Mouse (Mus musculus): Measurements from ENCODE around the gene Map3k20.

Map3k20 gene

GRCm38 (mm10) chr2:72280524-72280923, 4.9 kb upstream of the Map3k20 start:
- no peak for DNase-seq (ENCODE audit: low spot score)

- DNase-seq (ENCODE audit: low spot score), result no peak
Measured at GRCm38 (mm10) chr2:72281971-72282370, 3.5 kb upstream of the Map3k20 start.

DNA sequence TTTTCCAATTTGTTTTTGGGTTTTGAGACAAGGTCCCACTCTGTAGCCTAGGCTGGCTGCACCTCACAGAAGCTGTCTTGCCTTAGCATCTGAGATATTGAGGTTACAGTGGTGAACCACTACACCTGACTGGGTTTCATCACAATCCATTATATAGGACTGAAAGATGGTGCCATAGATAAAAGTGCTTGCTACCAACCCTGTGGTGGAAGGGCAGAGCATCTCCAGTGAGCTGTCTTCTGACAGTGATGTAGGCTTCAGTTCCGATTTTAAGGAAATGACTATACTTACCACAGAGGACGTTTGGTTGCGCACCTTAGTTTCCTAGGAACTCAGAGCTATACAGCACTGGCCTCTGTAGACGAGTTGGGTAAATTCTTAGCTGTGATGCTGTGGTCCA, 2.7 kb upstream of the Map3k20 start:
- no peak for DNase-seq (ENCODE audit: low spot score)

GRCm38 (mm10) chr2:72284689-72285088, 748 bp upstream of the Map3k20 start:
- DNase-seq (ENCODE audit: low spot score), result no peak

DNA sequence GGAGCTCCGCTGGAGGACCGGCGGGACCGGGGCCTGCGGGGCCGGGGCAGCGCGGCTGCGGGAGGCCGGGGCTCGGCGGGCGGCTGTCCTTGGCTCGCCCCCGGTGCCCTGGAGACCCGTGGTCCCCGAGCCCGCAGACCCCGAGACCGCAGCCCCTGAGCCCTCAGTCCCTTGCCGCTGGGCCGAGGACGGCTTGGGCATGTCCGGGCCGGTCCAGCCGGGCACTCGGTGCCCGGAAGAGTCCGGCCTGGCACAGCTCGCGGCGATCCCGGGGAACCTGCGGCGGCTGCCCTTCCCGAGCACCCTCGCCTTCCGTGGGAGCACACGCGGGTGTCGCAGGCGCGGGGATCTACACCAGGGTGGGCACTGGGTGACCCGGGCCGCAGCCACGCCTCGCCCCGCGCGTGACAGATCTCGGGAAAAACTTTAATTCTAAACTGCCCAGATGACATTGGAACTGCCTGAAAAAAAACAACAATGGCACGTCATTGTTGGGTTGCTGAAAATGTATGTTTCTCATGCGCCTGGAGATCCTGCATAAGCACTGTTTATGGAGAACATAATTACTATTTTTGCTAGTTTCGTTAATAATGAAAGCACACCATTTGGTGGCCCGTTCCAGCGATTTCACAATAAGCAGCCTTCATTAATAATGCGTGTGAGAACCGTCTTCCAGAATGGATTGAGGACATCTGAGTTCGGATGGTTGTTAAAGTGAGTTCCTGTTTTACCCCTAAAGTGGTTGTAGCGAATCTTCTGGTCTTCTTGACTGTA, 638 bp downstream of the Map3k20 start:
- peak; percentile 57 for DNase-seq (ENCODE audit: low spot score)

GRCm38 (mm10) chr2:72287142-72287541, 1.7 kb downstream of the Map3k20 start:
- DNase-seq (ENCODE audit: low spot score), result peak; percentile 8

DNA sequence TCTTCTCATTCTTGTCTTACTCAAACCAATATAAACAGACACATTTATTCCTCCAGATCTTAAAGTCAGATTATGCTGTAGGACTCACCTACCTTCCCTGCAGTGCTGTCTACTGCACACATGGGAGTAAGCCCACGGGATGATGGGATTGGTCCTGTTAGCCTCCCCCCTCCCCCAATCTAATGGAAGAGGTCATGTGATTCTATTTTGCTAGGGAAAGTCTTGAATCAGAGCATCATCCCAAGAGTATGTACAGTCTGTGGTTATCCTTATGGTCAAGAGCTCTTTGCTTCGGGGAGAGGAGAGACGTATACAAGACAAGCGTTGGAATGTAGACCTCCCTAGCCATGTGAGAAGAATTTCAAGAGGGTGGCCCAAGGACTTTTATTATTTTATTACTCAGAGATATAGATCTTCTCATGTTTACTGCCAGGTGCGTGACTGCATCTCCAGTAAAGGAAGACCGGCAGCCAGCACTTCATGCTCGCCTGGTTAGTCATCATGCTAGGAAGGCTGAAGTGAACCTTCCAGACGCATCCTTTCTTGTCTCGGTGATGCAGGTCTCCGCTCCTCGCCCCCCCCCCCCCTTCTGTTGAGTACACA, 3.6 kb downstream of the Map3k20 start:
- DNase-seq (ENCODE audit: low spot score), result no peak

GRCm38 (mm10) chr2:72291103-72291502, 5.7 kb downstream of the Map3k20 start:
- no peak for DNase-seq (ENCODE audit: low spot score)

GRCm38 (mm10) chr2:72292573-72292972, 7.1 kb downstream of the Map3k20 start:
- no peak for DNase-seq (ENCODE audit: low spot score)

- DNase-seq (ENCODE audit: low spot score), result no peak
Measured at GRCm38 (mm10) chr2:72294994-72295393, 9.6 kb downstream of the Map3k20 start.

DNA sequence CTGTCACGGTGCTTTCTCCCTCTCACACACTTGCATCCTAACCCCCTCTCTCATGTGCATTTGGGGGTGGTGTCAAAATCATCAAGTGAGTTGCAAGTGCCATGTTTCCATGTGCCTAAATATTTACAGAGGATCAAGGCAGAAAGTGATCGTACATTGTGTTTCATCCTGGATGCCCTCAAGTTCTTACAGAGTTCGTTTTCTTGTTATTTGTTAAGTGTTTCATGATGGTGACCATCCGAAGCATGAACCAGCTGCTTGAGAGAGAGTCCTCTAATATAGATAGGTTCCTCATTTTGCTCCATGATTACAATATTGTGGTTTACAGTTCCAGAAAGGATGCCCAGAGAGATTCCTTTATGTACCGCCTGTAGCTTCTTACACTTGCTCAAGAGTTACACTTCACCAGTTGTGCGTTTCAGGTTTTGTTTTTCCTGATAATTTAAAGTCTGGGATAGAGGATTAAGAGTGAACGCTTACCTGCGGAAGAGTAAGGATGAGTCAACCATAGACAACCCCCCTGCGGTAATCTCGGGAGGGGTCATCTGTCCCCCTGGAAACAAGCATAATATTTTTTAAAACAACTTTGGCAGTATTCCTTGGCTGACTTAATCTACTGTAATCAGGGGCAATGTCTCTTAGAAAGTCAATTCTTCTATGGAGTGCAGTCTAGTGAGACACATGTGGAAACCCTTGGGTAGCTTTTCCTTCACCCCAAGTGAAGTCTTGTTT, 11.7 kb downstream of the Map3k20 start:
- no peak for DNase-seq (ENCODE audit: low spot score)

DNA sequence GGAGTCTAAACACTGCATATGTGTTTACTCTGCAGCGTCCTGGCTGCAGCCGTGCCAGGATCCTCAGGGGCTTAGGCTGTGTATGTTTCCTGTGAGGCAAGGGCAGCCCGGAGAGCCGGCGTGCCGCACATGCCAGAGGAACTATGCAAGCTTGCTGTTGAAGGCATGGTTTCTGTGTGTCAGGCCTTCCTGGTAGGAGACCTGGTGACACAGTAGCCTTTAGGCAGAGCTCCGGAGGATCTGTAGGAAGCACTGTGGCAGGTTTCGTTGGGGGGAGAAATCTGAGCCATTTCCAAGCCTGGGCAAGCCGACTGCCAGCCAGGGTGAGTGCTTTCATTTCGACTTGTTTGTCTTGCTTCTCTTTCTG, 12.3 kb downstream of the Map3k20 start:
- DNase-seq (ENCODE audit: low spot score), result no peak

DNA sequence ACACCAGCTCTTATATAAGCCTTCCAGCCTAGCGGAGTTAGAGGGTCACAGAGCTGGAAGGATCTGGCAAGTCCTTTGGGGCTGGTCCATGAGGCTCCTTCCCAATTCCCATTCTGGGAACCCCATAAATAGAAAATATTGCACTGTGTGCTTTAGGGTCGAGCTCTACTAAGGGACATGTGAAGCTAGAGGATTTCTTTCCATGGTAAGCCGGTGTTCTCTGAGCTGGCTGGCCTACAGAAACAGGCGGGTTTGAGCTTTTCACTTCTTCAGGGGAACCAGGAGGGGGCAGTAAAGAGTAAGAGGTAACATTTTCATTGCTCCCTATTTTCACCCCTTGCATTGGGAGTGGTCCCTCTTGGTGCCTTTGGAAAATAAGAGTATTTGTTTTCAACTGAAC, 13.0 kb downstream of the Map3k20 start:
- DNase-seq (ENCODE audit: low spot score), result peak; percentile 77

GRCm38 (mm10) chr2:72301194-72301916, 15.9 kb downstream of the Map3k20 start:
- no peak for DNase-seq (ENCODE audit: low spot score)

GRCm38 (mm10) chr2:72305738-72306137, 20.3 kb downstream of the Map3k20 start:
- no peak for DNase-seq (ENCODE audit: low spot score)

DNA sequence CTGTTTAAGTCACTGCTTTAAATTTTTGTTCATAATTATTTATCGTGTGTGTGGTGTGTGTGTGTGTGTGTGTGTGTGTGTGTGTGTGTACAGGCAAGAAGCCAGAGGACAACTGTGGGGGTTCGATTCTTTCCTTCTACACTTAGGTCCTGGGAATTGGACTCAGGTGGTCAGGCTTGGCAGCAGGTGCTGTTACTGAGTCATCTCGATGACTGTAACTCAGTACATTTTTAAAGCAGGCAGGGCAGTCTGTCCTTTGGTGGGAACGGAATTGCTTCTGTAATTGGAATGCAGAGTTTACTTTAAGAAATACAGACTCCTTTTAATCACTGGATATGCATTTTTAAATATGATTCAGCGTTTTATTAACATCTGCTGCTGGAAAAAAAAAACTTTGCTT, 22.9 kb downstream of the Map3k20 start:
- no peak for DNase-seq (ENCODE audit: low spot score)

- no peak for DNase-seq (ENCODE audit: low spot score)
Measured at GRCm38 (mm10) chr2:72308981-72309380, 23.5 kb downstream of the Map3k20 start.

- DNase-seq (ENCODE audit: low spot score), result no peak
Measured at GRCm38 (mm10) chr2:72311486-72311885, 26.0 kb downstream of the Map3k20 start.

- DNase-seq (ENCODE audit: low spot score), result no peak
Measured at GRCm38 (mm10) chr2:72313312-72313711, 27.9 kb downstream of the Map3k20 start.

GRCm38 (mm10) chr2:72318421-72318820, 33.0 kb downstream of the Map3k20 start:
- DNase-seq (ENCODE audit: low spot score), result no peak

GRCm38 (mm10) chr2:72319028-72319798, 33.8 kb downstream of the Map3k20 start:
- DNase-seq (ENCODE audit: low spot score), result no peak

DNA sequence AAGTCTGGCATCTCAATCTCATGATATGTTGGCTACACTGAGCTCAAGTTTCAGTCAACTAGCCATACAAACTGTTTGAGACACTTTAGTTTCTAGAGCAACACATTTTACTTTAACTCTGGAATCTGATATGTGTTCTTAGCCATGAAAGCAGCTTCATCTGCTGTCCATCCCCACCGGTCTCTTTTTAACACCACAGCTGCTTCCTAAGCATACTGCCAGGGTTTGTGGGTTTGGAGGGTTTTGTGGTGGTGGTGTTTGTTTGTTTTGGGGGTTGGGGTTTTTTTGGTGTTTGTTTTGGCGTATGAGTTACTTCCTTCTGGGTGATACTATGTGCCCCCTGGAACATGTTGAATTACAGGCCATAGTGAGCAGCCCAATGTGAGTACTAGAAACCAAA, 35.2 kb downstream of the Map3k20 start:
- DNase-seq (ENCODE audit: low spot score), result no peak

Measured in embryo, embryonic 10.5 days (tissue).